Mouse (Mus musculus) CH12.LX (cell line): Measurements from ENCODE around the gene Capn13. TPM values are rescaled to one million over a fixed set of nuclear protein-coding genes. Genes with fewer than 3 reads are reported as not detected.

Experiments used
- DNase-seq: peaks from one replicate; pipeline ENCODE4 v3.0.0-alpha.2; 2013; ENCODE audit errors: extremely low read depth
- H3K27ac ChIP-seq: 2 replicates; pipeline ENCODE4 v1.5.1; 2012; ENCODE audit warnings: low read depth, mild to moderate bottlenecking, control low read depth, moderate library complexity; ENCODE audit not compliant: insufficient read depth
- H3K27me3 ChIP-seq: replicated peaks from 2 replicates; pipeline ENCODE3; 2012; ENCODE audit warnings: inconsistent platforms
- H3K36me3 ChIP-seq, 2 experiments: replicated peaks in 1 of 2; 2 replicates each; pipeline versions ENCODE3 to v1.6.1; 2012; ENCODE audit warnings: inconsistent platforms in 1 of 2, low read length in 1 of 2, mild to moderate bottlenecking in 1 of 2, mixed read lengths in 1 of 2, moderate library complexity in 1 of 2; ENCODE audit not compliant: control insufficient read depth in 1 of 2, insufficient read depth in 1 of 2
- H3K4me1 ChIP-seq, 2 experiments: 2 replicates each; pipeline ENCODE4 v1.6.1; 2012; ENCODE audit warnings: inconsistent platforms in 1 of 2, moderate library complexity in 1 of 2; ENCODE audit not compliant: insufficient read depth in 2 of 2, control insufficient read depth in 1 of 2
- H3K4me2 ChIP-seq: 2 replicates; pipeline ENCODE4 v1.6.1; 2012; ENCODE audit warnings: low read depth, mild to moderate bottlenecking, control low read depth; ENCODE audit not compliant: poor library complexity, insufficient read depth, severe bottlenecking
- H3K4me3 ChIP-seq, 3 experiments: fragments of 150-350 bp in 1 of 3; sonication (generic) in 1 of 3; replicated peaks in 1 of 3; 2 replicates each; pipeline versions ENCODE3 to v1.5.1; 2011 to 2012; ENCODE audit warnings: low read depth in 2 of 3, low read length in 2 of 3, mild to moderate bottlenecking in 2 of 3, moderate library complexity in 2 of 3, control low read depth in 1 of 3, improper control_type of control experiment in 1 of 3, inconsistent platforms in 1 of 3, mixed read lengths in 1 of 3; ENCODE audit not compliant: poor library complexity in 1 of 3
- H3K79me2 ChIP-seq: replicated peaks from 2 replicates; pipeline ENCODE4 v1.6.1; 2012; ENCODE audit warnings: mild to moderate bottlenecking, moderate library complexity; ENCODE audit not compliant: control insufficient read depth, poor library complexity, insufficient read depth, severe bottlenecking; ENCODE audit errors: extremely low read depth
- H3K9ac ChIP-seq: 2 replicates; pipeline ENCODE4 v1.6.1; 2012; ENCODE audit warnings: low read depth, mild to moderate bottlenecking, control low read depth, moderate library complexity; ENCODE audit not compliant: insufficient read depth
- H3K9me3 ChIP-seq: replicated peaks from 2 replicates; pipeline ENCODE3; 2012; ENCODE audit warnings: low read length, inconsistent platforms, mixed read lengths
- BHLHE40 ChIP-seq: IDR thresholded peaks from 2 replicates; pipeline ENCODE4 v1.6.1; 2011; ENCODE audit warnings: mild to moderate bottlenecking, low read depth, low read length, improper control_type of control experiment
- CHD1 ChIP-seq: IDR thresholded peaks from 2 replicates; pipeline ENCODE4 v1.6.1; 2012; ENCODE audit warnings: low read depth, low read length, improper control_type of control experiment, inconsistent platforms
- CHD2 ChIP-seq: IDR thresholded peaks from 2 replicates; pipeline ENCODE4 v1.6.1; 2011; ENCODE audit warnings: low read length, improper control_type of control experiment
- CTCF ChIP-seq, 2 experiments: IDR thresholded peaks in 1 of 2; conservative IDR thresholded peaks in 1 of 2; 2 replicates each; pipeline ENCODE4 v1.5.1; 2011 to 2012; ENCODE audit warnings: low read depth in 2 of 2, low read length in 2 of 2, improper control_type of control experiment in 1 of 2, inconsistent platforms in 1 of 2, mild to moderate bottlenecking in 1 of 2, moderate library complexity in 1 of 2
- E2F4 ChIP-seq: IDR thresholded peaks from 2 replicates; pipeline ENCODE4 v1.6.1; 2011; ENCODE audit warnings: low read depth, low read length, improper control_type of control experiment; ENCODE audit not compliant: insufficient replicate concordance
- EP300 ChIP-seq: IDR thresholded peaks from 2 replicates; pipeline ENCODE4 v1.6.1; 2011; ENCODE audit warnings: low read length, improper control_type of control experiment
- ETS1 ChIP-seq: conservative IDR thresholded peaks from 2 replicates; pipeline ENCODE4 v1.6.1; 2012; ENCODE audit warnings: low read depth, mild to moderate bottlenecking, inconsistent platforms, low read length, improper control_type of control experiment, moderate library complexity
- IRF4 ChIP-seq: IDR thresholded peaks from 2 replicates; pipeline ENCODE4 v1.6.1; 2014; ENCODE audit warnings: low read depth, mild to moderate bottlenecking, inconsistent platforms, low read length, improper control_type of control experiment
- JUN ChIP-seq: IDR thresholded peaks from 2 replicates; pipeline ENCODE4 v1.6.1; 2011; ENCODE audit warnings: low read depth, mild to moderate bottlenecking, low read length, improper control_type of control experiment, moderate library complexity; ENCODE audit not compliant: insufficient read depth
- JUND ChIP-seq: conservative IDR thresholded peaks from 2 replicates; pipeline ENCODE4 v1.6.1; 2011; ENCODE audit warnings: low read depth, low read length, improper control_type of control experiment
- MAFK ChIP-seq: IDR thresholded peaks from 2 replicates; pipeline ENCODE4 v1.6.1; 2011; ENCODE audit warnings: low read length, improper control_type of control experiment; ENCODE audit not compliant: insufficient replicate concordance
- MAX ChIP-seq: IDR thresholded peaks from 2 replicates; pipeline ENCODE4 v1.6.1; 2011; ENCODE audit warnings: low read length, improper control_type of control experiment
- MYC ChIP-seq: IDR thresholded peaks from 2 replicates; pipeline ENCODE4 v1.6.1; 2011; ENCODE audit warnings: low read depth, mild to moderate bottlenecking, improper control_type of control experiment, low read length
- NELFE ChIP-seq: IDR thresholded peaks from 2 replicates; pipeline ENCODE4 v1.6.1; 2011; ENCODE audit warnings: low read depth, low read length, improper control_type of control experiment
- NRF1 ChIP-seq: IDR thresholded peaks from 2 replicates; pipeline ENCODE4 v1.6.1; 2014; ENCODE audit warnings: low read depth, mild to moderate bottlenecking, inconsistent platforms, low read length, improper control_type of control experiment, moderate library complexity
- PAX5 ChIP-seq: IDR thresholded peaks from 2 replicates; pipeline ENCODE4 v1.6.1; 2012; ENCODE audit warnings: low read length, inconsistent platforms, mixed read lengths
- POLR2A ChIP-seq: IDR thresholded peaks from 2 replicates; pipeline ENCODE4 v1.6.1; 2011; ENCODE audit warnings: low read depth, mild to moderate bottlenecking, improper control_type of control experiment, low read length
- POLR2AphosphoS2 ChIP-seq: IDR thresholded peaks from 2 replicates; pipeline ENCODE4 v1.6.1; 2011; ENCODE audit warnings: low read depth, low read length, improper control_type of control experiment
- RCOR1 ChIP-seq: conservative IDR thresholded peaks from 2 replicates; pipeline ENCODE4 v1.6.1; 2012; ENCODE audit warnings: low read depth, mild to moderate bottlenecking, inconsistent platforms, low read length, improper control_type of control experiment
- SIN3A ChIP-seq: IDR thresholded peaks from 2 replicates; pipeline ENCODE4 v1.6.1; 2012; ENCODE audit warnings: low read length, improper control_type of control experiment, inconsistent platforms
- SMC3 ChIP-seq: IDR thresholded peaks from 2 replicates; pipeline ENCODE4 v1.6.1; 2011; ENCODE audit warnings: low read depth, low read length, improper control_type of control experiment
- TBP ChIP-seq: conservative IDR thresholded peaks from 2 replicates; pipeline ENCODE4 v1.6.1; 2011; ENCODE audit warnings: low read depth, low read length, improper control_type of control experiment
- TCF12 ChIP-seq: IDR thresholded peaks from 2 replicates; pipeline ENCODE4 v1.6.1; 2014; ENCODE audit warnings: low read depth, mild to moderate bottlenecking, inconsistent platforms, low read length, improper control_type of control experiment
- UBTF ChIP-seq: IDR thresholded peaks from 2 replicates; pipeline ENCODE4 v1.6.1; 2012; ENCODE audit warnings: low read depth, mild to moderate bottlenecking, inconsistent platforms, low read length, improper control_type of control experiment, moderate library complexity
- USF1 ChIP-seq: IDR thresholded peaks from 2 replicates; pipeline ENCODE4 v1.6.1; 2014; ENCODE audit warnings: low read depth, mild to moderate bottlenecking, inconsistent platforms, low read length, improper control_type of control experiment
- ZKSCAN1 ChIP-seq: IDR thresholded peaks from 2 replicates; pipeline ENCODE4 v1.6.1; 2012; ENCODE audit warnings: low read depth, inconsistent platforms, low read length, improper control_type of control experiment, borderline replicate concordance
- dilution Hi-C: fragments of 300-500 bp; cut with MboI; formaldehyde crosslinking; loops from 2 replicates; pipeline ENCODE4 v1.14.3; 2020; ENCODE audit warnings: low sequenced_read_pairs; ENCODE audit not compliant: extremely low pct_unique_long_range_greater_than_20kb, extremely low pct_ligation_motif_present
- in situ Hi-C: fragments of 300-500 bp; cut with MboI; formaldehyde crosslinking; loops from 3 replicates; pipeline ENCODE4 v1.14.3; 2019; ENCODE audit warnings: low sequenced_read_pairs, low pct_ligation_motif_present, low pct_unique_long_range_greater_than_20kb, mixed read lengths
- polyA plus RNA-seq: library from polyadenylated mRNA; unstranded; fragments of >175 nt; gene quantifications from 2 replicates; pipeline ENCODE4 v1.2.1, GENCODE M21; 2012; ENCODE audit warnings: low read depth; ENCODE audit not compliant: insufficient read length
- total RNA-seq, 2 experiments: library from RNA; depleted of rRNA; stranded (reverse); fragments of 300-350 nt in 1 of 2; fragments of >200 nt in 1 of 2; gene quantifications; 2 replicates each; pipeline ENCODE4 v1.2.3; 2012 to 2014

Capn13 gene
- not detected in 2 replicates for total RNA-seq (2012; rRNA removed)
- total RNA-seq (2014; rRNA removed): not detected in 2 replicates
- polyA plus RNA-seq: not detected in 2 replicates

- no peak within 1 kb of the TSS for H3K4me2 ChIP-seq
- H3K9ac ChIP-seq: no peak within 1 kb of the TSS
- no peak within 1 kb of the TSS for H3K4me3 ChIP-seq
- H3K27ac ChIP-seq: no peak within 1 kb of the TSS
- no peak for DNase-seq
- no peaks in the 10 kb centered on the region for H3K79me2 ChIP-seq
- no peaks in the 10 kb centered on the region for H3K27me3 ChIP-seq
- dilution Hi-C loops (no loop called here), in situ Hi-C loops (no loop called here)
- H3K9me3 ChIP-seq: no peaks in the 10 kb centered on the region
- H3K36me3 ChIP-seq: no peaks in the 10 kb centered on the region
- no peaks in the 10 kb centered on the region; a peak in 1 of 4 replicates for H3K4me1 ChIP-seq
- TF ChIP-seq CHD2: no peak
- TF ChIP-seq, all 38 proteins: peak for 0
Observed at GRCm38 (mm10) chr17:73400862-73401261, at the start of gene Capn13. Gene Capn13 (minus strand): TSS chr17:73400866.

GRCm38 (mm10) chr17:73449104-73449503, 48.4 kb upstream of the Capn13 start:
- Histone ChIP-seq H3K27ac (no peak overlapping the region), H3K4me3 (no peak overlapping the region), H3K36me3 (no peaks in the 10 kb centered on the region), H3K9ac (no peak overlapping the region), H3K79me2 (no peaks in the 10 kb centered on the region), H3K9me3 (no peaks in the 10 kb centered on the region), H3K4me1 (peaks cover 0 to 5% of the 10 kb centered on the region in 2 experiments; a peak in 1 of 4 replicates), H3K4me2 (no peak overlapping the region), H3K27me3 (no peaks in the 10 kb centered on the region)
- DNase-seq: peak; percentile 56
- TF ChIP-seq MAX (0 out of 2 replicates have a peak, but pooled peaks have one; percentile 12), TCF12 (no peak), E2F4 (no peak), CTCF (conservative IDR thresholded peaks at IDR 0.05 in 1 of 2, IDR thresholded peaks at IDR 0.05 in 1 of 2; ENCODE audit: low read depth in 2 of 2, low read length in 2 of 2) (no peak), ETS1 (peak; percentile 51; the same call in 1 of the 2 replicates), ZKSCAN1 (no peak), POLR2A (no peak), MAFK (no peak), NRF1 (no peak), JUND (no peak), EP300 (peak; percentile 57), SMC3 (no peak), CHD1 (no peak), PAX5 (no peak)
- in situ Hi-C loops: no loop called here
- dilution Hi-C loops: no loop called here

- Histone ChIP-seq H3K4me1 (peaks cover 0 to 26% of the 10 kb centered on the region in 2 experiments; a peak in 2 of 4 replicates), H3K36me3 (no peaks in the 10 kb centered on the region), H3K9ac (no peak overlapping the region), H3K27ac (no peak overlapping the region), H3K79me2 (no peaks in the 10 kb centered on the region), H3K27me3 (no peaks in the 10 kb centered on the region), H3K4me3 (no peak overlapping the region), H3K4me2 (no peak overlapping the region), H3K9me3 (no peaks in the 10 kb centered on the region)
- dilution Hi-C loops (no loop called here), in situ Hi-C loops (no loop called here)
- peak; percentile 60 for DNase-seq
- TF ChIP-seq SIN3A (no peak), TBP (no peak), MYC (no peak), UBTF (no peak), USF1 (no peak), SMC3 (no peak), NELFE (no peak), RCOR1 (peak; percentile 68; the same call in 1 of the 2 replicates), JUN (peak; percentile 82), MAFK (no peak), NRF1 (no peak), E2F4 (no peak), BHLHE40 (no peak), POLR2AphosphoS2 (no peak), CHD2 (no peak), CTCF (conservative IDR thresholded peaks at IDR 0.05 in 1 of 2, IDR thresholded peaks at IDR 0.05 in 1 of 2; ENCODE audit: low read depth in 2 of 2, low read length in 2 of 2) (no peak), IRF4 (peak; percentile 94), JUND (peak; percentile 95)
Observed at GRCm38 (mm10) chr17:73440798-73441197, 40.1 kb upstream of the Capn13 start.
